Mouse (Mus musculus) liver, adult (tissue): ENCODE results near the gene Lsamp.

Source experiments
- GATA4 ChIP-seq: IDR thresholded peaks from 2 replicates; pipeline ENCODE4 v1.6.1; 2014; ENCODE audit warnings: mild to moderate bottlenecking, low read length; ENCODE audit not compliant: insufficient replicate concordance

The Lsamp gene

GRCm38 (mm10) chr16:40878301-40878700 lies 894.1 kb downstream of the Lsamp start:
- no peak for TF ChIP-seq GATA4

- no peak for TF ChIP-seq GATA4
Observed at GRCm38 (mm10) chr16:40881942-40882341, 897.8 kb downstream of the Lsamp start.

GRCm38 (mm10) chr16:40891338-40891737 lies 907.2 kb downstream of the Lsamp start:
- no peak for TF ChIP-seq GATA4

- no peak for TF ChIP-seq GATA4
Observed at GRCm38 (mm10) chr16:40897768-40898327, 913.7 kb downstream of the Lsamp start.

GRCm38 (mm10) chr16:40907892-40908291 lies 923.7 kb downstream of the Lsamp start:
- TF ChIP-seq GATA4 = no peak

GRCm38 (mm10) chr16:40914141-40914540 lies 930.0 kb downstream of the Lsamp start:
- no peak for TF ChIP-seq GATA4

DNA sequence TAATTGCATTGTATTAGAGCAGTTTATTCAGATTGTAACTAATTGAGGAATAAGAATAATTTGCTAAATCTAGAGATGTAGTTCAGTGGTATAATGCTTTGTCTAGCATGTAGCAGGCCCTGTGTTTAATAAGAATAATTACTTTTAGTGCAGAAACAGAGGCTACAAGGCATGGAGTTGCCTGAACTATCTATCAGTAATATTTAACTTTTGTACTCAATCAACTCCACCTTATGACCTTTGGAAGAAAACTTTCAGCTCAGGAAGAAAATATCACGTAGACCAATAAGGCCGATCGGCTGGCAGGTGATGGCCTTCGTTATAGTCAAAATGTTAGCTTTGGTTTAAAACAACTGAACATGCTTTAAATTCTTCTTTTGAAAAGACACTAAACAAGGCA lies 946.4 kb downstream of the Lsamp start:
- TF ChIP-seq GATA4 = no peak

DNA sequence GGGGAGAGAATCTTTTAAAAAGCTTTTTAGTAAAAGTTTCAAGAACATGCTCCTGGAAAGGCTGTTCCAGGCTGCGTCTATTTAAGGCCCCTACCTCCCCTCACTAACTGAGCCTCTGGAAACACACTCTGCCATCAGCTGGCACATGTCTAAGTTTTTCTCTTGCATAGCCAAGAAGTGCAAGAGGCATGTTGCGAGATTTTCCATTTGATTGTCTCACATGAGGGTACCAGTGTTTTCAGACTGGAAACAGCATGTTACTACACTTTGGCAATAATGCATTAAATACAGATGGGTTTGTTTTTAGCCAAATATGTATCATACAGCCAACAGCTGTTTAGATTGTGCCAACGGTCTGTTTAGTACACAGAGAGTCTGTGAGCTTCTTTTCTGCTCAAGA lies 958.1 kb downstream of the Lsamp start:
- no peak for TF ChIP-seq GATA4

- no peak for TF ChIP-seq GATA4
Observed at GRCm38 (mm10) chr16:40945834-40946233, 961.7 kb downstream of the Lsamp start.

GRCm38 (mm10) chr16:40948013-40948412 lies 963.9 kb downstream of the Lsamp start:
- no peak for TF ChIP-seq GATA4

DNA sequence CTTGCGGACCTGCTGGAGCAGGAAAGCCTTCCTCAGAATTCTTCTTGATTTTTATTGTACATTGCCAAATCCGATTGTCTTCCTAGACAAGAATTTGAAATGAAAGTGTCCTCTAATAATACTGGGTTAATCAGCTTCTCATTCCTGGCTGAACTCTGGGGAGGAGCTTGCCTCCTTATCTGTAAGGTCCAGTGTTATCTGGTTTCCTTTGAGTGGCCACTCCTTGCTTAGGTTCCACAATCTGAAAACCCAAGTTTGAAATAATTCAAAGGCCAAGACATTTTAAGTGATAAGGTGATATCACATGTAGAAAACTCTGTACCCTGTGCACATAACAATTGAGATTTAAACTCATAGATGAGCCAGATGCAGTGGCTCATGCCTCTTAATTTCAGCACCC lies 975.0 kb downstream of the Lsamp start:
- no peak for TF ChIP-seq GATA4

DNA sequence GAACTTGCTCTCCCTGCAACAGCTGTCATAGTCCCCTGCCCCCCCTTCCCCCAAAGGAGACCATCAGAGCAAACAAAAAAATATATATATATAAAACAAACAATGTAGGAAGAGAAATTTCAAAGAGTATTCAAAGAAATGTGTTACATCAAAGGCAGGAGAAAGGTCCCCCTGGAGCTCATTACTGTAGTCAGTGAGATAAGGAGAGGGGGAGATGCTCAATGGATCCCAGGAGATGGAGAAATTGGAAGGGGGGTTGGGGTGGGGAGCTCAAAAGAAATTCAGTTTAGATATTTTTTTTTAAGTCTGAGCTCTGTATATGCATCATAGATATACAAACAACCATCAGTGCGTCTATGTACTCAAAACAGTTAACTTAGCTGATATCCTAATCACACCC lies 976.4 kb downstream of the Lsamp start:
- TF ChIP-seq GATA4 = no peak

- TF ChIP-seq GATA4 = peak; percentile 20; the same call in 1 of the 2 replicates
Observed at GRCm38 (mm10) chr16:40968088-40968860, 984.1 kb downstream of the Lsamp start.

GRCm38 (mm10) chr16:40971382-40971781 lies 987.2 kb downstream of the Lsamp start:
- TF ChIP-seq GATA4 = no peak

DNA sequence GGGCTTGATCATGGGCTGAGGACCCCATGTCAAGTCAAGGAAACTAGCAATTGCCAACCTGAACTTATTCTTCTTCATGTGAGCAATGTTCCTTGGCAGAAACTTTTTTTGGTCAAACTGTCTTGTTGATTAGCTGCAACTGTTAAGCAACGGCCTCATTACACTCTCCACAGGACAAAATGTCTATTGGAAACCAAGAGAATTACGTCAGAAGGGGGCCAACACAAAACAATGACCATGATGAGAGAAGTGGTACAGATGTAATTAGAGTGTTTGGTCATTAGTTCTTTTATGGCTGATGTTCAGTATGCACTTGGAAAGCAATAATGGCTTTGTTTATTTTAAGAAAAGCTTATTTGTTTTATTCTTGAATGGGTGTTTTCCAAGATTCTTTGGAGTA lies 989.9 kb downstream of the Lsamp start:
- TF ChIP-seq GATA4 = no peak

GRCm38 (mm10) chr16:40983026-40983425 lies 998.9 kb downstream of the Lsamp start:
- no peak for TF ChIP-seq GATA4

DNA sequence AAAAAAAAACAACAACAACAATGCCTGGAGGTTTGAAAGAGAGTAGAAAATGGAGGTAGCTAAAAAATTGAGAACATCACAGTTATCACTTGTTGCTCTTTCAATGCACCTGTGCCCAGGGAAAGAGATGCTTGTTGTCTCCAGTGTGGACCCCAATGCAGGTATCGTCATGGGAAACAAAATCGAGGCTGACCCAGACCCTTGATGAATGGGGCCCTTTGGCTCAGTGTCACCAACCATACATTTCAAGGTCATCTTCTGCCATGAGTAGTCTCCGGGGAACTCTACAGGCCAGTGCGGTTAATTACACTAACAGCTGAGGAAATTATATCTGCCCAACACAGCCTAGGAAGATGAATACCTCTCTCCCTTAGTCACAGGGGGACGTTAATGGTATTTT lies 1023.4 kb downstream of the Lsamp start:
- no peak for TF ChIP-seq GATA4
